Mouse (Mus musculus): ENCODE measurements at regions not wholly inside any gene's neighbourhood (a gene's known extent, or its start where the extent isn't known, plus 50 kb on each side); places are given as distances from the start of the nearest gene placed in this dataset.

- intact Hi-C loops (cut with DNase I): no loop called here
- DNase-seq (ENCODE audit: low spot score in 2 of 2): no peak
Measured at GRCm38 (mm10) chr9:27242325-27242724, 56.7 kb upstream of the Igsf9b start.

- intact Hi-C loops (cut with DNase I): no loop called here
- no peak for DNase-seq (ENCODE audit: low spot score in 2 of 2)
Measured at GRCm38 (mm10) chr9:27240926-27241325, 58.1 kb upstream of the Igsf9b start.

GRCm38 (mm10) chr9:27240491-27240890, 58.5 kb upstream of the Igsf9b start:
- intact Hi-C loops (cut with DNase I): no loop called here

DNA sequence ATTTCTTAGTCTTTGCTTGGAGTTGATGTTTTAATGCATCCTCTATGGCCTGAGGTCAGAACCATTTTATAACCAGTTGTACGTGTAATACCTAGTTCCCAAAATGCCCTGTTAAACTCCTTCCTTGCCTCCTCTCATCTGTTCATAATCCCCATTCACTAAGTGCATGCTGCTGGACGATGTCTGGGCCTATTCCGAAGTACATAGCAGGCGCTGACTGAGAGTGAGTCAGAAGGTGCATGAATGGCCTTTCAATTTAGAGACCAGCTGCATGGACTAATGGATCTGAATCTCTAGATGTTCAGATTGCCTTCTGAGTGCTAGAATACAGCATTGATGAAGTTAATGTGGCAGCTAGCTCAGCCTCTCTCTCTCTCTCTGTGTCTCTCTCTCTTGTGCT, 66.3 kb upstream of the Igsf9b start:
- intact Hi-C loops (cut with DNase I): loop anchor here (5.0 kb wide), 1 partner anchor 45 kb away; no protein-coding TSS in a partner anchor
- DNase-seq (ENCODE audit: low spot score in 2 of 2): no peak

More at GRCm38 (mm10) chr9:27240491-27240890, 58.5 kb upstream of the Igsf9b start:
- DNase-seq (ENCODE audit: low spot score in 2 of 2): no peak

DNA sequence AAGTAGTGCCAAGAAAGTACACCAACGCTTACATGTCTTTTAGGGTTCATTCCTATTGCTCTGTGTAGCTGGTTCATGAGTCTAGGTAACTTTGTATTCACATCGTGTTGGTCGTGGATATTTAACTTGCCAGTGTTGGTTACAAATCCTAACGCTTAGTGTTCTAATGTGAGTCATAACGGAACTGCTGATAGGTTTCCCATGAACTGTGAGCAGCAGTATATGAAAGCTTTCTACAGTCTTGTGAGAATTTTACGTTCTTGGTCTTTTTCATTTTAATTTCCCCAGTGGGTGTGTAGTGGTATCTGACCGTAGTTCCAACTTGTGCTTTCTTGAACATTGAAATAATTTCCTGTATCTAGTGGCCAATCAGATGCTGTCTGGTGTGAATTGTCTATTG, 71.5 kb upstream of the Igsf9b start:
- no peak for DNase-seq (ENCODE audit: low spot score in 2 of 2)
- intact Hi-C loops (cut with DNase I): no loop called here

- no peak for DNase-seq (ENCODE audit: low spot score in 2 of 2)
- intact Hi-C loops (cut with DNase I): no loop called here
Measured at GRCm38 (mm10) chr9:27221183-27221582, 66.0 kb upstream of the Jam3 start.

DNA sequence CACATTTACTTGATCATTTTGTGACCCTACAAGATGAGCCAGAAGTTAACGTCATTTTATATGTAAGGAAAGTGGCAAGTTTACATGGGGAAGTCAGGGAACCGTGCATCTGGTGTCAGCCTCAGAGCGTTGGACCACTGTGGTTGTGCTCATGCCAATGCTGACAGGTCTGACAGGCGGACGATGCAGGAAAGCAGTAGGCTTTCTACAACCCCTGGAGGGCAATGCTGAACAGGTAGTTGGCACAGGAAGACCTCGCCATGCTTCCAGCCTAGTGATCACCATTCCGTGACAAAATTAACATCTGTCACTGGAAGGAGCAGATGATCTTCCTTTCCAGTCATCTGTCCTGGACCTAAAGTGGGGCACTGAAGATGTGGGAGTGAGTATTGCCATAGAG, 60.8 kb upstream of the Jam3 start:
- intact Hi-C loops (cut with DNase I): no loop called here
- no peak for DNase-seq (ENCODE audit: low spot score in 2 of 2)

- intact Hi-C loops (cut with DNase I): no loop called here
Measured at GRCm38 (mm10) chr9:27214023-27214422, 58.8 kb upstream of the Jam3 start.

DNA sequence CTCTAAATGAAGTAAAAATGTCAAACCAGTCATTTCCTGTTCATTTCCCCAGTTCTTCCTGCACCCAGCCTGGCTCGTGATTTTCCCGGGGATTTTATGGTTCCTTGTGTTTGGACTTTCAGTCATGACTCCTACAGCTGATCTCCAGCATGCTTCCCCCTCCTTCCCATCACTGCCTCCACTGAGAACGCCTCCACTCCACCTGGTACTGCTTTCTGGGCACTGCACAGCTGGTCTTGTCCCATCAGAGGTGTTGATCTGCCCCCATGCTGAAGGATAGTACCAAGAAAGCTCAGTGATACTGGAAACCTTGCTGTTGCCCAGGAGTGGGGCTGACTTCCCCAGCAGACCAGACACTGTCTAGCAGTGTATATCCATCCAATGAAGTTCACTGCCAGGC, 53.6 kb upstream of the Jam3 start:
- intact Hi-C loops (cut with DNase I): no loop called here

More at GRCm38 (mm10) chr9:27214023-27214422, 58.8 kb upstream of the Jam3 start:
- no peak for DNase-seq (ENCODE audit: low spot score in 2 of 2)

More for the DNA sequence above, 53.6 kb upstream of the Jam3 start:
- DNase-seq (ENCODE audit: low spot score in 2 of 2): peak; percentile 19 to 36

Measured in left cerebral cortex, postnatal 14 days (tissue).